Mouse (Mus musculus): Measurements from ENCODE around the gene Dbndd2. TPM values are rescaled to one million over a fixed set of nuclear protein-coding genes. Genes with fewer than 3 reads are reported as not detected.

Dbndd2 gene
- polyA plus RNA-seq, 1 experiment: 26.8 TPM

DNA sequence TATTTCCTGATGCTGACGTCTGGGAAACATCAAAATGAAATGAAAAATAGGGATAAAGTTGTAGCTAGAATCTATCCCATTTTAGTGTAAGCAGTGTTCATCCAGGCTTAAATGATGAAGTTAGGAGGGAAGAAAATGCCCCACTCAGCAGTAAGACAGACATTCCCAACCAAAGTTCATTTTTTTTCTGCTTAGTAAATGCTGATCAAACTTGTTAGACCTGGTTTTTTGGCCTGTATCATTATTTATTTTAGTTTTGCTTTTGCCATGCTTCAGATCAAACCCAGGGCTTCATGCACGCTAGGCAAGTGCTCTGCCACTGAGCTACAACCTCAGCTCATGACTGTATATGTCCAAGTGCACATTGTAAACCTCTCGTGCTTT is 39.8 kb upstream of the Dbndd2 start:
- Histone ChIP-seq H3K4me3 (ENCODE audit: insufficient read depth, low read depth, low read length) (no peak overlapping the region), H3K4me1 (ENCODE audit: control insufficient read depth, insufficient read depth, insufficient read length, low read length) (peaks cover 6% of the 10 kb centered on the region), H3K27ac (replicated peaks; ENCODE audit: low read depth, low read length) (no peak overlapping the region)

DNA sequence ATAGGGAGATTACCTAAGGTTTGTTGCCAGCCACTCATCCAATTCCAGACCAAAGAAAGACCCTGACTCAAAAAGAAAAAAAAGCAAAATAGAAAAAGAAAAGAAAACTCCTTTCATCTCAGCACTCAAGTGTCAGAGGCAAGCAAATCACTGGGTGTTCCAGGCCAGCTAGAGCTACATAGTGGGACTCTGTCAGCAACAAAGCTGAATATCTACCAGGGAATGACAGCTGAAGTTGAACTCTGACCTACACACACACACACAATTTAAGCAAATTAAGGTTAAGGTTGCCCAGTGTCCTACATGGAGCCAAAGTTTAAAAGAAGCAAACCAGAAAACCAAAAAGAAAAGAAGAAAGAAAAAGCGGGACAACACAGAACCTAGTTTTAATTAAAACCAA is 37.8 kb upstream of the Dbndd2 start:
- Histone ChIP-seq H3K4me1 (ENCODE audit: control insufficient read depth, insufficient read depth, insufficient read length, low read length) (no peaks in the 10 kb centered on the region), H3K4me3 (ENCODE audit: insufficient read depth, low read depth, low read length) (no peak overlapping the region), H3K27ac (replicated peaks; ENCODE audit: low read depth, low read length) (no peak overlapping the region)

GRCm38 (mm10) chr2:164448921-164449320 is 37.0 kb upstream of the Dbndd2 start:
- no peak overlapping the region for H3K4me3 ChIP-seq (ENCODE audit: insufficient read depth, low read depth, low read length)
- no peaks in the 10 kb centered on the region for H3K4me1 ChIP-seq (ENCODE audit: control insufficient read depth, insufficient read depth, insufficient read length, low read length)
- H3K27ac ChIP-seq (replicated peaks; ENCODE audit: low read depth, low read length): no peak overlapping the region

DNA sequence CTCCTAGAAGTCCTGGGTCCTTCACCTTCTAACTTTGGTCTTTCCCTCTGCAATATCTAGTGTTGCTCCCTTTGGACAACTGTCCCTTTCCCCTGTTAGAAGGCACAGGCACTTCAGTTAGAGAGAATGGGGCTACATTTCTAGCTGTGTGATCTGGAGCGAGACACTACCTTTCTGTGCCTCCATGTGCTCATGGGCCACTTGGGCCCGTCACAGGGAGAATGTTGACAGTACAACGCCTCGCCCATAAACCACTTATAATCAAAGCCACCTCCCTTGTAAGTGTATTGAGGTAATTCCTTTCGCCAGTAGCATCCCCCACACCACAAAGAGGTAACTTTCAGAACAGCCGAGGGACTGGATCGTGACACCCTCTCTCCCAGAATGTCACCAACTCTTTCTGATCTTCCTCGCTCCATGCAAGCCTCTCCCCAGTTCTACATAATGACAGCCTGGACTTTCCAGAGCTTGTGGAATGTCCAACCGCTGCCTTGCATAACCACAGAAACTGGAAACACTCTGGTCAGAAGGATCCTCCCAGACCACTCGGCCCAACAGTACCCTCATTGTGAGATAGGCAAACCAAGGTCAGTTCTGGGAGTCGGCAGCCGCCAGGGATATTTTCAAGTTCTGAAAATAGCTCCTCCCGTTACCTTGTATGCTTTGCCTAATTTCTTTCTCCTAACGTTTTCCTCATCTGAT is 36.4 kb upstream of the Dbndd2 start:
- Histone ChIP-seq H3K4me1 (ENCODE audit: control insufficient read depth, insufficient read depth, insufficient read length, low read length) (no peaks in the 10 kb centered on the region), H3K4me3 (ENCODE audit: insufficient read depth, low read depth, low read length) (no peak overlapping the region), H3K27ac (replicated peaks; ENCODE audit: low read depth, low read length) (no peak overlapping the region)

DNA sequence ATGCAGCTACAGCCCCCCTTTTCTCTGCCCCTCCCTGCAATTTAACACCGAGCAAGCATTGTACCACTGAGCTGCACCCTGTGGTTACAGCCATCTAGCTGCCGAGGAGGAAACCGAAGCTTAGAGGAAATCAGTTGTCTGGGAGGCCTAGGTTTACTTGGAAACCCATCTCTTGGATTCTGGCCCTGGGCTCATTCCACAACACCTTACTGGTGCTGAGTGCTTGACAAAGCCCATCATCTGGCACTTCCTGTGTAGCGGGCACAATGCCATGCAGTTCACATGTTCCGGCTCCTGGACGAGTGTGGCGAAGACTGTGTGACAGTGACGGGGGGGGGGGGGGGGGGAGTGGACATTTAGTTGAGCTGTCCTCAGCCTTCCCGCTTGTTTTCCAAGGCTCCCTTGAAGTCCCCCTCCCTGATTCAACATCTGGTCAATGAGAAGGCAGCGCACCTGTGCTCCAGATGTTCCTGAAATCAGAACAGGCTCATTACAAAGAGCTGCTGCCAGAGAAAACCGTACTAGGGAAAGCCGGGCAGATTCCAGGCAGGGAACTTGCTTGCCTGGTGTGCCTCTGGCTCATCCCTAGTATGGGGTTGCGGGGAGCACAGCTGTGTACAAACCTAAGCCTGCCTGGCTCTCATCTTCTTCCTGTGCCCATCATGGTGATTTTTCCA is 33.8 kb upstream of the Dbndd2 start:
- no peak overlapping the region for H3K27ac ChIP-seq (replicated peaks; ENCODE audit: low read depth, low read length)
- H3K4me1 ChIP-seq (ENCODE audit: control insufficient read depth, insufficient read depth, insufficient read length, low read length): peaks cover 9% of the 10 kb centered on the region; the same call in 1 of the 2 replicates
- no peak overlapping the region for H3K4me3 ChIP-seq (ENCODE audit: insufficient read depth, low read depth, low read length)

GRCm38 (mm10) chr2:164453047-164453757 is 32.7 kb upstream of the Dbndd2 start:
- H3K4me3 ChIP-seq (ENCODE audit: insufficient read depth, low read depth, low read length): no peak overlapping the region
- H3K4me1 ChIP-seq (ENCODE audit: control insufficient read depth, insufficient read depth, insufficient read length, low read length): peaks cover 9% of the 10 kb centered on the region; the same call in 1 of the 2 replicates
- no peak overlapping the region for H3K27ac ChIP-seq (replicated peaks; ENCODE audit: low read depth, low read length)

DNA sequence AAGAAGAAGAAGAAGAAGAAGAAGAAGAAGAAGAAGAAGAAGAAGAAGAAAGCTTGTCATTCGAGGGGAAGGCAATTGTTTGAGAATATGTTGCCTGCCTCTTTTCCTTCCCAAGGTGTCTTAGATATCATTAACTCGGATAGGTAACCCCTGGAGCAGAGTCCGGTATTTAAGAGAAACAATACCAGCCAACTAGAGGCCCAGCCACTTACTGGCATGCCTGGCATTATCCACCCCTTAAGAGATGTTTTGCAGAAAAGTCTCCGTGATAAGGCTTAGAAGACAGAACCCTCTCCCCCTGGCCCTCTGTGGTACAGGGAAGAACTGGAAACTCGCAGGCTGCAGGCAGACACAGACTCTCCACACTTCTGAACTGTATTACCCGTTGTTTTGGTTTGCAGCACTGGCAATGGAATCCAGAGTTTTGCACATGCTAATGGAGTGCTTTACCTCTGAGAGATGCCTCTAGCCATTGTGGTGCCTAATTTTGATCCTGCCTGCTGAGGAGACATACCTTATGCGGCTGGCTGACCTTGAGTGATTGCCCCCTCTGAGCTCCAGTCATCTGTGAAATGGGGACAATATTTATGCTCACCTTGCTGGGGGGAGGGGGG is 31.9 kb upstream of the Dbndd2 start:
- no peak overlapping the region for H3K27ac ChIP-seq (replicated peaks; ENCODE audit: low read depth, low read length)
- no peak overlapping the region for H3K4me3 ChIP-seq (ENCODE audit: insufficient read depth, low read depth, low read length)
- H3K4me1 ChIP-seq (ENCODE audit: control insufficient read depth, insufficient read depth, insufficient read length, low read length): peaks cover 9% of the 10 kb centered on the region; the same call in 1 of the 2 replicates

- Histone ChIP-seq H3K27ac (replicated peaks; ENCODE audit: low read depth, low read length) (peak overlapping the region; percentile 95), H3K4me3 (ENCODE audit: insufficient read depth, low read depth, low read length) (no peak overlapping the region), H3K4me1 (ENCODE audit: control insufficient read depth, insufficient read depth, insufficient read length, low read length) (peaks cover 9% of the 10 kb centered on the region; the same call in 1 of the 2 replicates)
These were observed 31.1 kb upstream of the Dbndd2 start for GRCm38 (mm10) chr2:164454846-164455245.

GRCm38 (mm10) chr2:164455421-164456190 is 30.3 kb upstream of the Dbndd2 start:
- Histone ChIP-seq H3K4me1 (ENCODE audit: control insufficient read depth, insufficient read depth, insufficient read length, low read length) (peaks cover 9% of the 10 kb centered on the region; the same call in 1 of the 2 replicates), H3K4me3 (ENCODE audit: insufficient read depth, low read depth, low read length) (no peak overlapping the region), H3K27ac (replicated peaks; ENCODE audit: low read depth, low read length) (peak overlapping the region; percentile 95)

DNA sequence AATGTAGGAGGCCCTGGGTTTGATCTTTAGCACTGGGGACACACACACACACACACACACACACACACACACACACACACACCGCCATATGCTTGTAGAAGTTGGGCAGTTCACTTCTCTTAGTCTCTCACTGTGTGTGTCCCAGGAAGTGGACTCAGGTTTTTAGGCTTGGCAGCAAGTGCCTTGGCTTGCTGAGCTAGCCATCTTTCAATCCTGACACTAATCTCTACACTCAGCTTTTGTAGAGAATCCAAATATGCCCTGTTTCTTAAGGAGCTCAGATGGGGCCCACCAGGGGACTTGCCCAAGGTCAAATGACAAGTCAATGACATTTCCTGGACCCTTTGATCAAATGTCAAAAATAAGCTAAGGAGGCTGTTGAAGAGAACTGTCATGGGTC is 29.5 kb upstream of the Dbndd2 start:
- H3K4me3 ChIP-seq (ENCODE audit: insufficient read depth, low read depth, low read length): no peak overlapping the region
- H3K27ac ChIP-seq (replicated peaks; ENCODE audit: low read depth, low read length): peak overlapping the region; percentile 90
- peaks cover 9% of the 10 kb centered on the region; the same call in 1 of the 2 replicates for H3K4me1 ChIP-seq (ENCODE audit: control insufficient read depth, insufficient read depth, insufficient read length, low read length)

GRCm38 (mm10) chr2:164456864-164457300 is 29.0 kb upstream of the Dbndd2 start, which contains the start of gene Sys1:
TSS of gene Sys1 (plus strand) at chr2:164456964.
- Histone ChIP-seq H3K4me1 (ENCODE audit: control insufficient read depth, insufficient read depth, insufficient read length, low read length) (peaks cover 9% of the 10 kb centered on the region; the same call in 1 of the 2 replicates), H3K27ac (replicated peaks; ENCODE audit: low read depth, low read length) (peak within 1 kb of the TSS; percentile 95), H3K4me3 (ENCODE audit: insufficient read depth, low read depth, low read length) (peak within 1 kb of the TSS; percentile 36; the same call in 1 of the 2 replicates)

- Histone ChIP-seq H3K27ac (replicated peaks; ENCODE audit: low read depth, low read length) (no peak overlapping the region), H3K4me1 (ENCODE audit: control insufficient read depth, insufficient read depth, insufficient read length, low read length) (peaks cover 9% of the 10 kb centered on the region; the same call in 1 of the 2 replicates), H3K4me3 (ENCODE audit: insufficient read depth, low read depth, low read length) (no peak overlapping the region)
These were observed 28.0 kb upstream of the Dbndd2 start for GRCm38 (mm10) chr2:164457942-164458341.

GRCm38 (mm10) chr2:164458535-164458934 is 27.4 kb upstream of the Dbndd2 start:
- Histone ChIP-seq H3K4me3 (ENCODE audit: insufficient read depth, low read depth, low read length) (no peak overlapping the region), H3K27ac (replicated peaks; ENCODE audit: low read depth, low read length) (peak overlapping the region; percentile 33), H3K4me1 (ENCODE audit: control insufficient read depth, insufficient read depth, insufficient read length, low read length) (peaks cover 9% of the 10 kb centered on the region; the same call in 1 of the 2 replicates)
